Mouse (Mus musculus) forebrain, embryonic 11.5 days (tissue): ENCODE results near the gene Stk38l. TPM values are rescaled to one million over a fixed set of nuclear protein-coding genes. Genes with fewer than 3 reads are reported as not detected.

Experiments used
- ATAC-seq: fragments of 200-750 bp; cut with Nextera tagmentation; replicated peaks from 2 replicates; pipeline ENCODE4 v1.8.0; 2017; ENCODE audit warnings: moderate TSS enrichment; ENCODE audit not compliant: low FRiP score
- DNase-seq: peaks from one replicate; pipeline ENCODE4 v3.0.0-alpha.2; 2017; ENCODE audit warnings: low spot score
- H3K27ac ChIP-seq: fragments of 300-500 bp; sonication (generic); 2 replicates; pipeline ENCODE4 v1.5.1; 2014; ENCODE audit warnings: low read depth, low read length
- H3K27me3 ChIP-seq: fragments of 300-500 bp; sonication (generic); 2 replicates; pipeline ENCODE4 v1.6.1; 2014; ENCODE audit warnings: mild to moderate bottlenecking, low read length, mixed read lengths; ENCODE audit not compliant: control insufficient read depth, insufficient read depth
- H3K36me3 ChIP-seq: fragments of 300-500 bp; sonication (generic); 2 replicates; pipeline ENCODE4 v1.6.1; 2014; ENCODE audit warnings: mild to moderate bottlenecking, low read length, moderate library complexity, mixed read lengths; ENCODE audit not compliant: control insufficient read depth, insufficient read depth
- H3K4me1 ChIP-seq: fragments of 300-500 bp; sonication (generic); replicated peaks from 2 replicates; pipeline ENCODE4 v1.6.1; 2014; ENCODE audit warnings: low read length, mixed read lengths; ENCODE audit not compliant: control insufficient read depth, insufficient read depth
- H3K4me2 ChIP-seq: fragments of 300-500 bp; sonication (generic); 2 replicates; pipeline ENCODE4 v1.6.1; 2014; ENCODE audit warnings: low read depth, mild to moderate bottlenecking, low read length, moderate library complexity, mixed read lengths; ENCODE audit not compliant: severe bottlenecking
- H3K4me3 ChIP-seq: fragments of 300-500 bp; sonication (generic); 2 replicates; pipeline ENCODE4 v1.5.1; 2014; ENCODE audit warnings: low read depth, low read length
- H3K9ac ChIP-seq: fragments of 300-500 bp; sonication (generic); 2 replicates; pipeline ENCODE4 v1.6.1; 2014; ENCODE audit warnings: low read length
- H3K9me3 ChIP-seq: fragments of 300-500 bp; sonication (generic); 2 replicates; pipeline ENCODE4 v1.6.1; 2016; ENCODE audit warnings: low read length, mixed read lengths; ENCODE audit not compliant: control insufficient read depth
- WGBS: fragments of 180-500 bp; shearing (Covaris S2); extraction: QIAGEN DNeasy Blood & Tissue Kit; methylation state at CpG from one replicate; pipeline ENCODE4 v1.1.7; 2014; 5-methylcytosine and 5-hydroxymethylcytosine counted together
- polyA plus RNA-seq: library from polyadenylated mRNA; unstranded; fragments of >200 nt; fragmentation: Nextera tagmentation; extraction: Ambion mirVana; gene quantifications from 2 replicates; pipeline ENCODE4 v1.2.1, GENCODE M21; 2014

The Stk38l gene
- polyA plus RNA-seq, 1 experiment from 2014 or later, result 17.7 TPM

DNA sequence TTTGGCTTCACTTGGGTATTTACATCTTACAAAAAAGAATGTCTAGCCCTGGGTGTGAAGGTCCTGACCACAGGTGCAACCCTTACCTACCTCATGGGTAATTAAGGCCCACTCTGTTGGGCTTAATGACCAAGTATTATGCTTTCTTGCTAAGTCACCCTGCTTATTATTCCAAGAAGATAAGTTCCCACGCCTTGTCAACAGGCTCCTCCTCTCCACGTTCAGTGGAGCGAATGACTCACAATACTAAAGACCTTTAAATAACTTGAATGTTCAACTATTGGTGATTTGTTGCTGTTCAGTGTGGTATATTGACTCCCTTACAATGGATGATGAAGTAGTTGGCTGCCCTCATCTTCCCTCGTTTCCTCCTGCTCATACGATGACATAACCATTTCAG lies 27.0 kb upstream of the Stk38l start:
- no peaks in the 10 kb centered on the region for H3K27me3 ChIP-seq
- H3K27ac ChIP-seq, result no peak overlapping the region
- no peak overlapping the region for H3K4me2 ChIP-seq
- DNase-seq (no peak), ATAC-seq (no peak)
- H3K4me3 ChIP-seq, result no peak overlapping the region
- H3K36me3 ChIP-seq, result no peaks in the 10 kb centered on the region
- no peaks in the 10 kb centered on the region; the same call in 1 of the 2 replicates for H3K9me3 ChIP-seq
- WGBS, result 66% methylated on average over 5 of the region's 5 CpGs
- no peak overlapping the region for H3K9ac ChIP-seq
- H3K4me1 ChIP-seq, result no peaks in the 10 kb centered on the region

DNA sequence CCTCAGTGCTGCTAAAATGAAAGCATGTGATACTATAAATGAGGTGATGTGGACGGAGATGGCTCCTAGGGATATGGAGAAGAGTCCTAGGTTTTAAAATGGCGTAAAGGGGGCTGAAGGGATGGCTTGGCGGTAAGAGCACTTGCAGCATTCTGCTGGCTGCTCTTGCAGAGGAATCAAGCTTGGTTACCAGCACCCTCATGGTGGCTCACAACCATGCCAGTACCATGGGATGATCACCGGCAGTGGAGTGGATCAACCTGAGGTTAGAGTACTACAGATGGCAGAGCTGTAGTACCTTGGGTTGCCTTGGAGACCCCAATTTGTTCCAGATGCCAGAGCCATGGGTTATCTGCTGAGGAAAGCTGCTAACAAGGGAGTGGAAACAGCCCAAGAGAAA lies 26.4 kb upstream of the Stk38l start:
- 88% methylated on average over 4 of the region's 4 CpGs for WGBS
- Histone ChIP-seq H3K36me3 (no peaks in the 10 kb centered on the region), H3K27me3 (no peaks in the 10 kb centered on the region), H3K4me3 (no peak overlapping the region), H3K9ac (no peak overlapping the region), H3K9me3 (no peaks in the 10 kb centered on the region; the same call in 1 of the 2 replicates), H3K4me2 (no peak overlapping the region), H3K27ac (no peak overlapping the region), H3K4me1 (no peaks in the 10 kb centered on the region)
- no peak for ATAC-seq
- no peak for DNase-seq

DNA sequence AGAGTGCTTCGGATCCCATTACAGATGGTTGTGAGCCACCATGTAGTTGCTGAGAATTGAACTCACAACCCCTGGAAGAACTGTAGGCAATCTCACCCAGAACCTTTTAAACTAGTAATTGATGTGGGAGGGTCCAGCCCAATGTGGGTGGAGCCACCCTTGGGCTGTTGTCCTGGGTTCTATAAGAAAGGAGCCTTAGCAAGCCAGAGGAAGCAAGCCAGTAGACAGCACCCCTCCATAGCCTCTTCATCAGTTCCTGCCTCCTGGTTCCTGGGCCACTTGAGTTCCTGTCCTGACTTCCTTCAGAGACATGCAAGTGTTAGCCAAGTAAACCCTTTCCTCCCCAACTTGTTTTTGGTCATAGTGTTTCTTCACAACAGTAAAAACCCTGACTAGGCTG lies 24.3 kb upstream of the Stk38l start:
- H3K4me3 ChIP-seq, result no peak overlapping the region
- no peaks in the 10 kb centered on the region for H3K27me3 ChIP-seq
- no peaks in the 10 kb centered on the region for H3K36me3 ChIP-seq
- no peak overlapping the region for H3K27ac ChIP-seq
- DNase-seq (no peak), ATAC-seq (no peak)
- no peak overlapping the region for H3K4me2 ChIP-seq
- H3K4me1 ChIP-seq, result no peaks in the 10 kb centered on the region
- H3K9ac ChIP-seq, result no peak overlapping the region
- 98% methylated on average over 1 of the region's 1 CpGs for WGBS
- no peaks in the 10 kb centered on the region; the same call in 1 of the 2 replicates for H3K9me3 ChIP-seq

DNA sequence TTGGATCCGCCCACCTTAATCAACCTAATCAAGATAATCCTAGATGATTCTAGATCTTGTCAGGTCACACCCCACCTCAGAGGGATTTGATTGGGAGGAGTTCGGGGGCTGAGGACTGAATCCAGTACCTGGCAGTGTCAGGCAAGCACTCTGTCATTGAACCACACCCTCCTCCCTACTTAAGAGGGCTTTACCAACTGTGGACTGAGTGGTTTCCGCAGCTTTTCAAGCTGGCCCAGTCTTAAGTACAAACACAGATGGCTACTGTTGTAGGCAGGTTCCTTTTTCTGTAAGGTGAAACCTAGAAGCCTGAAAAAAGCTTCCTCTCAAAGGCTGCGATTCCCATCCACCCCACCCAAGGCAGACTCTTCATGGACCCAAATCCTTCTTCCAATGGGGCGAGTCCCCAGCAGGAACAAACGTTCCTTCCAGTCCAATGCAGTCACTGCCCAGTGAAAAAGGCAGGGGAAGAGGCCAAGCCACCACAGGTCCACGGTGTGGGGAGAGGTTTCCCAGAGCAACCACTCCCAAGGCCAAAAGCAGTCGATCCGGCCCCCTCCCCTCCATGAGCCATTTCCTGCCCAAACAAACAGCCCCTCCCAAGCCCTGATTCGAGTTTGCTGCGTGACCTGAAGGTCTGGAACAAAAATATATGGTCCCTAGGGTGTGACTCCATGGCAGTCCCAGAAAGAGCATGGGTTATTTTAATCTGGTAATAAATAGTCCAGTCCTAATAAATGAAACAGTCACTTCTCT lies 22.5 kb upstream of the Stk38l start:
- H3K4me2 ChIP-seq, result no peak overlapping the region
- no peaks in the 10 kb centered on the region for H3K36me3 ChIP-seq
- WGBS, result 75% methylated on average over 11 of the region's 11 CpGs
- no peak overlapping the region for H3K27ac ChIP-seq
- H3K9ac ChIP-seq, result no peak overlapping the region
- no peaks in the 10 kb centered on the region for H3K27me3 ChIP-seq
- no peaks in the 10 kb centered on the region for H3K9me3 ChIP-seq
- no peak overlapping the region for H3K4me3 ChIP-seq
- ATAC-seq, result no peak
- DNase-seq, result peak; percentile 7
- H3K4me1 ChIP-seq, result no peaks in the 10 kb centered on the region

DNA sequence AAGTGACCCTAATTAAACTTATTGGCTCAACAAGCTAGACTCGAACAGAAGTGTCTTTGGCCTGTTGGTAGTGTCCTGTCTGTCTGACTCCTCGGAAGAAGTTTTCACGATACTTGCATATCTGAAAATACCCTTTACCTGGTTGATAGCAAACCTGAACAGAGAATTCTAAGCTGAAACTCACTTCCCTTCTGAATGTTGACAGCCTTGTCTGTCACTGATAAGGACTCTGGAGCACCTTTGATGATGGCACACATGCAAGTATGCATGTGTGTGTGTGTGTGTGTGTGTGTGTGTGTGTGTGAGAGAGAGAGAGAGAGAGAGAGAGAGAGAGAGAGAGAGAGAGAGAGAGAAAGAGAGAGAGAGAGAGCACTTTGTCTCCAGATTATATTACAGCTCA lies 21.4 kb upstream of the Stk38l start:
- H3K4me1 ChIP-seq, result no peaks in the 10 kb centered on the region
- ATAC-seq (no peak), DNase-seq (peak; percentile 10)
- no peak overlapping the region for H3K4me3 ChIP-seq
- H3K9me3 ChIP-seq, result no peaks in the 10 kb centered on the region
- H3K4me2 ChIP-seq, result no peak overlapping the region
- H3K27ac ChIP-seq, result no peak overlapping the region
- H3K27me3 ChIP-seq, result no peaks in the 10 kb centered on the region
- no peak overlapping the region for H3K9ac ChIP-seq
- H3K36me3 ChIP-seq, result no peaks in the 10 kb centered on the region
- 86% methylated on average over 3 of the region's 3 CpGs for WGBS

DNA sequence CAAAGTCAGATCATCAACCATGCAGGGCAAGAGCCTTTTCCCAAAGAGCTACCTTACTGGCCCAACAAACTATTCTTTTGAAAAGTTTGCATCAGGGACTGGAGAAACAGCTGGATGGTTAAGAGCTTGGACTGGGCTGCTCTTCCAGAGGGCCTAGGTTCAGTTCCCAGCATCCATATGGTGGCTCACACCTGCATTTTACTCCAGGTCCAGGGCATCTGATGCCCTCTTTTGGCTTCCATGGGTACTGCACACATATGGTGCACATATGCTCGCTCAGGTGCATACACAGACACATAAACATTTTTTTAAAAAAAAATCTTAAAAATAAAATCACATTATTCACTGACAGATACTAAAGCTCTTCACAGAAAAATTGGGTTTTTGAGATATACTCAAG lies 19.2 kb upstream of the Stk38l start:
- ATAC-seq (no peak), DNase-seq (no peak)
- H3K4me3 ChIP-seq, result no peak overlapping the region
- H3K4me1 ChIP-seq, result no peaks in the 10 kb centered on the region
- no peak overlapping the region for H3K4me2 ChIP-seq
- H3K27me3 ChIP-seq, result no peaks in the 10 kb centered on the region
- H3K9me3 ChIP-seq, result no peaks in the 10 kb centered on the region
- no peak overlapping the region for H3K9ac ChIP-seq
- H3K36me3 ChIP-seq, result no peaks in the 10 kb centered on the region
- WGBS, result 94% methylated on average over 1 of the region's 1 CpGs
- no peak overlapping the region for H3K27ac ChIP-seq

DNA sequence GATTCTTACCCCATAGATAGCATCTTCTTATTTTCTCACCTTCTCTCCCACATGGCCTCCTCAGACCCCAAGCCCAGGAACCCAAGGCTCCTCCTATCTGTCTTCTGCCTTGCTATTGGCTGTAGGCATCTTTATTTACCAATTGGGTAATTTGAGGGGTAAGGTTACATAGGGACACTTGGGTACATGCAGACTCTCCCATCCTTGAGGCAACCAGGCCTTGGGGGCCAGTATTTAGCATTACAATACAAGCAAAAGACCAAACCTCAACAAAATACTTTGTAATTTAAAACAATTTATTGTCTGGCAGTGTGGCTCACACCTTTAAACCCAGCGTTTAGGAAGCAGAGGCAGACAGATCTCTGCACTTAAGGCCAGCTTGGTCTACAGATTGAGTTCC lies 5.2 kb upstream of the Stk38l start:
- H3K9me3 ChIP-seq, result no peaks in the 10 kb centered on the region
- no peaks in the 10 kb centered on the region for H3K36me3 ChIP-seq
- 71% methylated on average over 1 of the region's 1 CpGs for WGBS
- no peak overlapping the region for H3K4me2 ChIP-seq
- ATAC-seq (no peak), DNase-seq (no peak)
- no peaks in the 10 kb centered on the region for H3K27me3 ChIP-seq
- no peak overlapping the region for H3K9ac ChIP-seq
- no peaks in the 10 kb centered on the region for H3K4me1 ChIP-seq
- H3K27ac ChIP-seq, result no peak overlapping the region
- no peak overlapping the region for H3K4me3 ChIP-seq

DNA sequence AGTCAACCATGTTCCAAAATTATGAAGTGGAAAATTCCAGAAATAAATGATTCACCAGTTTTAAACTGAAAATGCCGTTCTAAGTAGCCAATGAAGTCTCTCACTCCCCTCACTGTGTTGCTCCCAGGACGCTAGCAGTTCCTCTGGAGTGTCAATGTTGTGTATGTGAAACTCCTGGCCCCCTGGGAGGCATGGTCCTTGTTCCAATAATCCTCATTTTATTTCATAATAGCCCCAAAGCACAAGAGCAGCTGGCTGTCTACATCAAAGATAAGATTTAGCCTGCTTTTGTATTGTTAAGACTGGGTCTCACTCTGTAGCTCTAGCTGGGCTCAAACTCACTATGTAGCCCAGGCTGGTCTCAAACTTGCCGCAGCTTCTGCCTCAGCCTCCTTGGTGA lies 990 bp upstream of the Stk38l start:
- Histone ChIP-seq H3K4me2 (no peak overlapping the region), H3K4me1 (no peaks in the 10 kb centered on the region), H3K9ac (no peak overlapping the region), H3K4me3 (no peak overlapping the region), H3K27me3 (no peaks in the 10 kb centered on the region), H3K9me3 (no peaks in the 10 kb centered on the region), H3K27ac (no peak overlapping the region), H3K36me3 (no peaks in the 10 kb centered on the region)
- ATAC-seq (no peak), DNase-seq (no peak)
- 92% methylated on average over 3 of the region's 3 CpGs for WGBS

DNA sequence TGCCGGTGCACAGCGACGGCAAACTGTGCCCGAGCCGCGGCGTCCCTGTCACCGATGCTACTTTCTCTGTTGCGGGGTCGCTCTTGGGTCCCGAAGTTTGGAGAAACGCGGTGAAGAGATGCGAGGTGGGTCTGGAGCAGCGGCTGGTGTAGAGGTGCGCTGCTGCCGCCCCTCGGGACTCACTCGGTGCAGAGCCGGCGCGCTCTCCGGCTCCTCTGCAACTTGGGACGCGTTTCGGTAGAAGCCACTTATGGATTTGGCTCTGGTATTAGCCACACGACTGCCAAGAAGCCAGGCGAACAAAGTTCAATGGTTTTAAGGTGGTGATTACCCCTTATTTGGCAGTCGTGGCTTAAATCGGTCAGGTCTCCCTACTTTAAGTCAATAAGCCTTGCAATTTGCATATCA lies 593 bp downstream of the Stk38l start:
- no peaks in the 10 kb centered on the region for H3K9me3 ChIP-seq
- peak overlapping the region; percentile 43; the same call in 1 of the 2 replicates for H3K27ac ChIP-seq
- H3K4me3 ChIP-seq, result peak overlapping the region; percentile 77
- no peaks in the 10 kb centered on the region for H3K4me1 ChIP-seq
- no peaks in the 10 kb centered on the region for H3K36me3 ChIP-seq
- no peak for DNase-seq
- H3K27me3 ChIP-seq, result no peaks in the 10 kb centered on the region
- H3K4me2 ChIP-seq, result peak overlapping the region; percentile 76
- H3K9ac ChIP-seq, result peak overlapping the region; percentile 75
- WGBS, result under 1% methylated on average over 30 of the region's 30 CpGs
- ATAC-seq, result peak; percentile 73
